Mouse (Mus musculus): Measurements from ENCODE around the gene Ubald2.
A peak's percentile ranks its signal among the peaks of the same experiment; 100 is the strongest.

Ubald2 gene

DNA sequence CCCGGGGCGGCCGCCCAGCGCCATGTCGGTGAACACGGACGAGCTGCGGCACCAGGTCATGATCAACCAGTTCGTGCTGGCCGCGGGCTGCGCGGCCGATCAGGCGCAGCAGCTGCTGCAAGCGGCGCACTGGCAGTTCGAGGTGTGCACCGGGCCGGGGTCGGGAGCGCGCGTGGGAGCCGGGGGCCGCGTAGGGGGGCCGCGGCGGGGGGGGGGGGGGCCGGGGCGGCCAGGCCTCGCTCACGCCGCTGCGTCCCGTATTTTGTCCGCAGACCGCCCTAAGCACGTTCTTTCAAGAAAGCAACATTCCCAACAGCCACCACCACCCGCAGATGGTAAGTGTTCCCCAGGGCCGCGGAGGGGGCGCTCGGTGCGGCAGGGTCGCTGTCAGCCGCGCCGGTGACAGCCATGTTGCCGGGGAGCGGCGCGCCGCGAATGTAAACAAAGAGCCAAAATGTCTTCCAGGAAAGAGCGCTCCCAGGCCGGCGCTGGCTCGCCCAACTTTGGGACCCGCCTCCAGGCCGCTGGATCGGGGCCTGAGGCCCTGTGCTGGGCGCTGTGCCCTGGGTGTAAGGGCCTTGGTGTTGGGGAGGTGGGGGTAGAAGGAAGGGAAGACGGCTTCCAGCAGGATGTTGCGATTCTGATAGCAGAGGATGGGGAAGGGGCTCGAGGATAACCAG lies 533 bp downstream of the Ubald2 start:
- DNase-seq (ENCODE audit: low read depth), result peak; percentile 52

DNA sequence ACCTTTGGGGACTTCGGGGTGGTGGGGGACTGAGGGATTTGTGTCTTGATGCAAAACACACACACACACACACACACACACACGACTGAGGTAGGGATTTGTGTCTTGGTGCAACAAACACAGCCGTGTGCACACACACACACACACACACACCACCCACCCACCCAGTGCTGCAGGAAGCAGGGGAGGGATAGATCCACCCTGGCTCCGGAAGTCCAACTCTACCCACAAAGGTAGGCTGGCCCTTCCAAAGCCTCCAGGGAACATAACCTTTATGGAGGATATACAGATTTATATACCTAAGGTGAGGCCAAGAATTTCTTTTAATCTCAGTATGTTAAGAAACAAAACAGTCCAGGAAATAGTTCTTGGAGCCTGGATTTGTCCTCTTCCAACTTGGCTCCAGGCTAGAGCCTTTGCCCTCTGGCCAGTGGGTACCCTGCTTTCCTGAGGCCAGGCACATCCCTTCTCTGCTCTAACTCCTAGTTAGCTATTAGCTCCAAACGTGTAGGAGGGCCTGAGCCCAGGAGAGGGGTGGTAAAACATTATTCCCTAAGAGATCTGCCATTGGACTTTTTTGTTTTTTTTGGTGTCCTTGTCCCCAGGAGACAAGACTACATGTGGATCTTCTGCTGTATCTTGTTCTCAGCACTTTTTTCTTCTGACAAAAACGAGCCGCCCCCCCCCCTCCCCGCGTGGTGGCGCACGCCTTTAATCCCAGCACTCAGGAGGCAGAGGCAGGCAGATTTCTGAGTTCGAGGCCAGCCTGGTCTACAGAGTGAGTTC lies 1.3 kb downstream of the Ubald2 start:
- peak; percentile 49 for DNase-seq (ENCODE audit: low read depth)

DNA sequence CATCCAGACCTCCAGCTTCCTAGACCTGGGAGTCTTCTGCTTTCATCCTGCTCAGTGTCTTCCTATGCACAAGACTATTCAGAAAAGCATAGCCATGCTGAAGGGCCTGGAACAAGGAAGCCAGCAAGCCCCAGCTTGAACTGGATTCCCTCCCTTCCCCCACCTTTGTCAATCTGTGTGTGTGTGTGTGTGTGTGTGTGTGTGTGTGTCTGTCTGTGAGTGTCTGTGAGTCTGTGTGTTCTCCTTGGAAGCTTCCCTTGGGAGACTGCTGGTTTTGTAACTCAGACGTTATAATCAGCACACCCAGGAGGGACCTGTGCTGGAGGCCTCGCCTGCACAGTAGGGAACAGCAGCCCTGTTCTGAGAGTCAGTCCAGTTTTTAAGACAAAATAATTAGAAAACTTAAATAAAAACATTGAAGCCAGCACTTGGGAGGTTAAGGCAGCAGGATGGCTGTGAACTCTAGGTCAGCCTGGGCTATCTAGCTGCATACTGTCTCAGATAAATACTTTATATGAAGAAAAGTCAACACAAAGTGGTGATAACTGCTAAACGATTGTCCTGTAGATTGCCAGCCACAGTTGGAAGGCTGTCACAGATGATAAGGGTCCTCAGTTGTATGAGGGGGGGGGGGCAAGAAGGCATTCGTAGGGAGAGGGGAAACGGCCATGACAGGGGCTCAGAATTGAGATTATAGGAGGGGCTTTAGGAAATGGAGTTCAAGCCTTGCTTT lies 2.3 kb downstream of the Ubald2 start:
- DNase-seq (ENCODE audit: low read depth), result peak; percentile 31

DNA sequence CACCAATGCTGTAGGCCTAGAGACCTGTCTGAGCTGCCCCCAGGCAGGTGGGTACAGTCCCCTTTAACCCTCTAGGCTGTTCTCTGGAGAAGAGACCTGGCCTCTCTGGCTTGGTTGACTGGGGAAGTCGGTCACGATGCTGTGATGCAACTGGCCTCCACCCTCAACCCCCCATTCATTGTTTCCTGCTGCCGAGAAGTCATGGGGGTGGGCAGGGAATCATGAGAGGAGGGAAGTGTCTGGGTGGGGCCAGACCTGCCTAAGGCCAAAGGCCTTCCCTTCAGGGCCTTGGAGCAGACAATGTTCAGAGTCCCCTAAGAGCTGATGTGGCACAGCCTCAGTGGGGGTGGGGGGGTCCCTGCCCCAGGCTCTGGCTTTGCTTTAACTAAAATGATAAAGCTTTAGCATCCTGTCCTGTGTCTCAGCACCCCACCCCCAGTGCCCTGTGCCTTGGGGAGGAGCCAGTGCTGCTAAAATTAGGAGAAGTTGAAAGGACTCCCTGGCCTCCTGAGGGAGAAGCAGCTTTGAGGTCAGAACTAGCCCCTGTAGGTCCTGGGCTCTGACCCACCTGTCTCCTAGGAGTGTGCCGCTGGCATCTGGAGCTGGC lies 2.9 kb downstream of the Ubald2 start:
- peak; percentile 88 for DNase-seq (ENCODE audit: low read depth)

DNA sequence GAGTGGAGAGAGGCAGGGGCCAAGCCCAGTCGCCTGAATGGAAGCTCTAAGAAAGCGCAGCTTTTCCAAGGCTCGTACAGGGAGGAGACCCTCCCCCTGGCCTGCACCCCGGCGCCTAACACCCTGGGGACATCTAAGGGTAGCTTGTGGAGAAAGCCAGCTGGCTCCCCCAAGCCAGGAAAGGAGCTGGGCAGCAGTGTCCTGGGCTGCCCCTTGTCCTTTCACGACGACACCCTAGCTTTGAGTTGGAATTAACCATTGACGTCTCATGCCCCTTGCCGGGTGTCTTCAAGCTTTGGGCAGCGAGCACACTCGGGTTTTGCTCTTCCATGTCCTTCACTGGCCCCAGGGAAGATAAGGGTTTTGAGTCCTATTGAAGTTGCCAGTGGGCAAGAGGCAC lies 3.6 kb downstream of the Ubald2 start:
- DNase-seq (ENCODE audit: low read depth), result no peak

DNA sequence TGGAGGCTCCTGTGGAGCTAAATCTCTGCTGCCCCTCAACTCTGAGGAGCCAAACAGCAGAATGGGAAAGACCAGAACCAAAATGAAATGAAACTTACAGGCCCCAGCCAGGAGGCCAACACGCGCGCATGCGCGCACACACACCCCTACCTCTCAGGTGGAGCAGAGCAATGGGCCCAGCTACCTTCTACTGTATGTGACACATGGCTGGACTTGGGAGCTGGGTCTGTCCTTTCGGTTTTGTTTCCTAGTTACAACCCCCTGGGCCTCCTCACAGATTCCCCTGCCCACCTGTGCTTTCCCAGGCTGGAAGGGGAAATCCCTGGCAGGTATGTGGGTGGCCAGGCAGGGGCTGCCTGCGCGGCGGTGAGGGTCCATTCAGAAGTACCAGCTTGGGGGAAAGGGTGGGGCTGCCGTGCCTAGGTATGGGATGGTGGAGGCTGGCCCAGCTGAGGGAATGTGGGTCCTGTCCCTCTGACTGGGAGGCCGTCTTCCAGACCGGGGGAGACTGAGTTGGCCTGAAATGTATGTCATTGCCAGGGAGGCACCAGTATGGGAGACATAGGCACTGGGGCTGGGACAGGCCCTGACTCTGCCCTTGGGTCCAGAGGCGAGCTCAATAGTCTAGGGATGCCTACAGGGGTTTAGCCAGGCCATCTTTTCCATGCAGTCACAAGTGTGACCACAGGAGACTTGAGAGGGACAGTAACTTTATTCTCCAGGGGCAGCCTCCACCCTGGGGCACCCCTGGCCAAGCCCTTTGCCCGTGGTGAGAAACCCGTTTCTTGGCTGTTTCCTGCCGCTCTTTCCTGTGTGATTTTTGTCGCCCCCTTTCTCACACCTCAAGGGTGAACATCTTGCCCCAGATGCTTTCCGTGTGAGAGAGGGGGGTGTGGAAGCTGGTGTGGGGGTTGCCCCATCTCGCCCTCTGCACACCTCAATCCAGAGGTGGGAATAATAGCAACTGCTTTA lies 5.7 kb downstream of the Ubald2 start:
- no peak for DNase-seq (ENCODE audit: low read depth)

DNA sequence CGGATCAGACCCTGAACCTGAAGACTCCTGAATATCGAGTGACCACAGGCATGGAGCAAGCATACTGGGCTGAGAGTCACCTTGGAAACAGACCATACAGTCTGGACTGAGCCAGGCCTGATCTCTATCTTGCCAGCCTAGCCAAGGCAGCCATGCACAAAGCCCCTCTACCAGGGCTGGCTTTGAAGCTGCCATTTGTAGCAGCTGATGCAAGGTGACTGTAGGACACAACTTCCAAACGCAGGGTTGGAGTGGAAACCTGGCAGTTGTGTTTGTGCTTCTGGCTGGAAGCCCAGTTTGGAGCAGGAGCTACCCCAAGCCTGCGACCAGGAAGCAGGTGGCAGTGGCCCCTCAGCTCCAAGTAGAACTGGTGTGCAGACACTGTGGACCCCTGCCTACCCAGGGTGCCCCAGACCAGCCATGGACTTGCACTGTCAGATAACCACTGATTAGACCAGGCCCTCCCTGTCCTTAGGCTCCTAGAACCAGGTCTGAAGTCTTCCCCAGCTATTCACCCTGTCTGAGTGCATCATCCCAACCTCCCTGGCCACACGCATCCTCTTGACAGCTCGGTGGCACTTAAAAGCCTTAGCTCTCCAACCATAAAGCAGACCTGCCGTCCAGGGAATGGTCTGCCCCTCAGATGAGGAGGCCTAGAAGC lies 6.6 kb downstream of the Ubald2 start:
- DNase-seq (ENCODE audit: low read depth), result no peak

DNA sequence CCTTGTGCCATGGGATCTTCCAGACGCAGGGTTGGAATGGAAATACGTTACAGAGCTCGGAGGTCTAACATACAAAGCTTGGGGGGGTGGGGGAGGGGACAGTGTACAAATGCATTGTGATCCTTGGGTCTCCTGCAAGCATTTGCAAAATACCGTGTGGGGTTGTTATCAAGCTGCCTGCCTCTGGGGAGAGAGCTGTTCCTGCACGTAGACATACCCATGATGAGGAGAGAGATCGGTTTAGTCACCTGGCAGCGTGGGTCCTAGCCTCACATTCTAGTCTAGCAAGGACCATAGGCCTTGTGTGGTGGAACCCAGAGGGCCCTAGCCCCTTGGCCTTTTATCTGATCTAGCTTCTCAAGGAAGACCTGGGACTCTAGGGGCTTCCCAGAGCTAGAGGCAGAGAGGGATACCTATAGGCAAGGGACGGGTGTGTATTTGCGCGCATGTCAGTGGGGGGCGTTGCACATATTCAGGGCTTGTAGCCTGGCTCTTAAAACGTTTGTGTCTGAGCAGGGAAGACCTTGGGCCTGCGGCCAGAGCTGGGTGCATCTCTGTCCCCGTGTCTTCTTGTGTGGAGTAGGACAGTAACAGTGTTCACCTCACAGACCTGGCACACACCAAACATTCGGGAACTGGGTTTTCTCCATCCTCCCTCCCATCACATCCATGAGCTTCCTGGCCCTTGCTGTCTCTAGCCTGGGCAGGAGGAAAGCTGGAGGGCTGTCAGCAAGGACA lies 8.4 kb downstream of the Ubald2 start:
- DNase-seq (ENCODE audit: low read depth), result no peak

DNA sequence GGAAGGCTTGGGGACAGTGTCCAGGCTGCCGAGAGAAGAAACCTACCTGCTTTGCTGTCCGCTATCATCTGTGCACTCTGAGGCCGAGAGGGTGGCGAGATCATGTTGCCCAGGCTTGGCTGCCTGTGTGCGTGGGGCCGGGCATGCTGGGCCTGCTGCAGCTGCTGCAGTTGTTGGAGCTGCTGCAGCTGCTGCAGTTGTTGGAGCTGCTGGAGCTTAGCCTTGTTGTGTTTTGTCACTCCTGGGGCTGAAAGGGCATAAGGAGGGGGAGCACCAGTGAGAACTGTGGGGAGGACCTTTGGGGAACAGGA lies 8.9 kb downstream of the Ubald2 start:
- no peak for DNase-seq (ENCODE audit: low read depth)

DNA sequence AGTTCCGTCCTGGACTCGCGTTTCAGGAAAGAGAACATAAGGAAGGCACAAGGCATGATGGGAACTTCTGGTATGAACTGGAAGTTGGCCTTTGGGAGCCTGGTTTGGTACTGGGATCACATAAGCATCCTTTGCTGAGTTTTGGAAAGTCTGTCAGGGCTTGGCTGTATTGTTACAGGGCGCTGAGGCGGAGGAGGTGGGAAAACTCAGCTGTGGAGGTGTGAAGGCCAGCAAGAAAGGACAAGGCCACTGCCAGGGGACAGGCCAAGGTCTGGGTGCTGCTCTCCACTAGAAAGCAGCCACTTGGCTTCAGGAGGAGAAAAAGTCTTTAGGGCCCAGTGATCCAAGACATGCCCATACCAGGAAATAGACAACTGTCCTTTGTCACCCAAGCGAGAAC lies 9.4 kb downstream of the Ubald2 start:
- no peak for DNase-seq (ENCODE audit: low read depth)

DNA sequence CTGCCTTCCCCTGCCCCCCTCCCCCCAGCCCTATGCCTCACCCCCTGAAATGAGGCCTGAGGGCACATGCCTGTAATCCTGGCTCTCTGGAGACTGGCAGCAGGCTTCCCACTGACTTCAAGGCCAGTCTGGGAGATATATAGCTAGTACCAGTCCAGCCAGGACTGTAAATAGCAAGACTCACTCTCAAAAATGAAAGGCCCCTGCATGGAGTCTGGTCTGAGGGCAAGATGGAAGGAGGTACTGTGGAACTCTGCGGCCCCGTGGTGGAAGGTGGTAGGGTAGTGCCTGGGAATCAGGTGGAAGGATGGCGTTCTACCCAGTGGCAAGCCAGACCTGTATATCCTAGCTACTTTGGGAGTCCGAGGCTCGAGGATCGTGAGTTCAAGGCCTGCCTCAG lies 10.0 kb downstream of the Ubald2 start:
- DNase-seq (ENCODE audit: low read depth), result no peak

DNA sequence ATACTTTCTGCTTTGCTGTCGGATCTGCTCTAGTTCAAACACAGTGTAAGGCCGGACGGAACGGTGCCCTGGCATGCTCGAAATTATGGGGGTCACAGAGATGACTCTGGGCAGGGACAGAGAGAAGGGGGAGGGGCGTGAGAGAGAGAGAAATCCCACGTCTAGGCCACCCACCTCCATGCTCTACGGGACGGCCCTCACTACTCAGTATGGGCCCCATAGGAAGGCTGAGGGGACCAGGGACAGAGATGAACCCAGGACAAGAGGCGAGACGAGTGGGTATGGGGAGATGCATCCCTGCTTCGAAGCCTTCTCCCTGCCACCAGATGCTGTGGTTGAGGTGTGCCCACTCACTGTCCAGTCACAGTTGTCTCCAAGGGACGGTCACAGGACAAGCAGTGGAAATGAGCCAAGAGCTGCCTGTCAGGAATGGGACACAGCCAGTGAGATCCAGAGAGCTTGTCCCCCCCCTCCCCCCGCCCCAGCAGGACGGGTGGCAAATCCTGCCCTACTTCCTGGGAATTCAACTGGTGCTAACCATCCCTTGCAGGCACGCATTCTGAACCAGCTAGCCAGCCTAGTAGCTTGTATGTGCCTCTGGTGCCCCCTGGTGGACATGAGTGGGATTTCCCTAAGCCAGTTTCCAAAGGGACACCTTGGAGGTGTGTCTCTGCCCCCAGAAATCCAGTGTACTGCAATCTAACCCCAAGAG lies 11.9 kb downstream of the Ubald2 start:
- peak; percentile 87 for DNase-seq (ENCODE audit: low read depth)

DNA sequence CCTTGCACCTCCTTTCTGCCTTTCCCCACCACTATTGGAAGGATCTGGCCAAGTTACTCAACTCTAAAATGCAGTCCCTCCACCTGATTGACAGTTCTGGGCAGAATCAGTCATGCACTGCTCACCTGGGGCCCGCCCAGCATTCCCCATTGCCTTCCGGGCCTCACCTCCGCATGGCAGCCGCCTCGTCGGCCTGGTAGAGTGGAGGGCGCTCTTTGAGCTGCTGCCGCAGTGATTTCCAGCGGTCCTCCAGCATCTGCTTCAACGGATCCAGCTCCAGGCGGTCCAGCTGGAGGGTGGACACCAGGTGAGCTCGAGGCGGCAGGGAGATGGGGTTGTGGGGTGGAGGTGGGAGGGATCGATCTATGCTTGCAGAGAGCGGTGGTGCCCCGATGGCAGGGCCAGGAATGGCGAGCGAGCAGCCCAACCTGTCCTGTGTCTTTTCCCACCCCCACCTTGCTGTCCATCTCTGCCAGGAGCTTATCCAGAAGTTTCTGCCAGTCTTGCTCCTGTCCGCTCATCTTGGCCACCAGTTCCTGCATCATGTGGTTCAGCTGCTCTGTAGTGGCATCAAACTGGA lies 12.5 kb downstream of the Ubald2 start:
- DNase-seq (ENCODE audit: low read depth), result no peak

DNA sequence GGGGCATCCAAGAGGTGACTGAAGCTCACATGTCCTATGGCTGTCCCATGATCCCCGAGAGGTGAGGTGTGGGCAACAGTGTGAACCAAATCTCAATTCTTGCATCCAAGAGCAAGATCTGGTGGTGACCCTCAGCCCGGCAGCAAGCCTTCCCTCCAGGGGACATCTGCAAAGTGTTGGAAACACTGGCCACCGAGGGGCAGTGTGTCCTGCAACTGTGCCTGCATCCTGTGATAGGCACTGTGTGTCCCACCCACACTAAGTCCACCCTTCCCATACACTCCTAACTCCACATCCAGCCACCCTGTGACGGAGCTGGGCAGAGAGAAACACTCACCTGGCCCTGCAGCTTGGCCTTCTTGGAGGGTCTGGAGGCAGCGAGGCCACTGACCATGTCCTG lies 13.9 kb downstream of the Ubald2 start:
- DNase-seq (ENCODE audit: low read depth), result no peak

DNA sequence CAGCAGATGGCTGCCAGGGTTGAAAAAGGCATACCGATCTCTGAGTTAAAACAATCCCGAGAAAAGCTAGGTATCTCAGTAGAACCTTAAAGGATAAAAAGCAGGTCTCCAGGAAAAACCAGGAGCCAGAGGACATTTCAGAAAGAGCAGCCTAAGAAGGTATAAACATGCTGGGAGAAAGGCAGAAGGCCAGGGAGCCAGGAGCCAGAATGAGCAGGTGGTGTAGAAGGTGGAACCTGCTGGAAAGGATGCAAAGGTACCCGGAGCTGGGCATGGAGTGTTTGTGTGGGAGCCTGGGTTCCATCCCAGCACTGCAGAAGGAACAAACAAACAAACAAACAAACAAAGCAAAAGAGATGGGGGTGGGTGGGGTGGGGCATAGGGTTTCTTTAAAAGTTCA lies 15.4 kb downstream of the Ubald2 start:
- DNase-seq (ENCODE audit: low read depth), result no peak

DNA sequence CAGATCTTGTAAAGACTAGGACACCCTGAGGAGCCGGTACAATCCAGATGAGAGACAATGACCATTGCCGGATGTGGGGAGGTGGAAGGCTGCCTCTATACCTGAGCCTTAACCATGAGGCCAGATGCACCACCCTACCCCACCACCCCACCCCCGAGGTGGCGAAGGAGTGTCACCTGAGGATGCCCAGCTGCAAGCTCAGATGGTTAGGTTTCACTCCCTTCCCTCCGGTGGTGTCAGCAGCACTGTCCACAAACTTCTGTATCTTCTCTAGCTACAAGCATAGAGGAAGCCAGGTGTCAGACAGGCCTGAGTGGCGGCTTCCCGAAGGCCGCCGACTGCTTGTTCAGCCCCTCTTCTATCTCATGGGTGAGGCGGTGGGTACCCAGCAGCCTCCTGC lies 20.0 kb downstream of the Ubald2 start:
- DNase-seq (ENCODE audit: low read depth), result no peak

DNA sequence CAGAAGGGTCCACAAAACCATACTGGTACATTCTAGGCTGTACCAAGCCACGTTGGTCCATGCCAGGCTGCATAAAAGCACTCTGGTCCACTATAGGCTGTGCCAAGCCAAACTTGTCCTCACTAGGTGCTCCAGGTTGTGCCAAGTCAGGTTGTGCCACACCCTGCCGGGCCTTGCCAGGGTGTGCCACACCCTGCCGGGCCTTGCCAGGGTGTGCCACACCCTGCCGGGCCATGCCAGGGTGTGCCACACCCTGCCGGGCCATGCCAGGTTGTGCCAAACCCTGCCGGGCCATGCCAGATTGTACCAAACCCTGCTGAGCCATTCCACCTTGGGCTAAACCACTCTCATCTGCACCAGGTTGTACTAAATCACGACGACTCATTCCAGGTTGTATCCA lies 22.3 kb downstream of the Ubald2 start:
- no peak for DNase-seq (ENCODE audit: low read depth)

DNA sequence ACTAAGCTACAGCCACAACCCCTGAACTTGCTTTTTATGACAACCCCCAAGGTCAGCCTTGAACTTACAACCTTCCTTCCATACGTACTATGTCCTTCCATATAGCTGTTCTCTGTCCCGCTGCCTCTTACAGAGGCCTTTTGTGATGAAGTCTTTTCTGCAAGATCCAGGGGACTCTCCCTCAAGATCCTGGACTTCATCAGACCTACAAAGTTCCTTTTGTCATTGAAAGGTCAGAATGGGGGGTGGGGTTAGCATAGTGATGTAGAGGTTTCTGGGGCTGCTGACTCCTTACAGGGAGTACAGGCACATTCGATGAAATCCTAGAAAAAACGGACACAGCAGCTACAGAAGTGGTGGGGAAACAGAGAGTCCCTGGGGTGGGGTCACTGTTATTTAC lies 25.9 kb downstream of the Ubald2 start:
- DNase-seq (ENCODE audit: low read depth), result no peak

DNA sequence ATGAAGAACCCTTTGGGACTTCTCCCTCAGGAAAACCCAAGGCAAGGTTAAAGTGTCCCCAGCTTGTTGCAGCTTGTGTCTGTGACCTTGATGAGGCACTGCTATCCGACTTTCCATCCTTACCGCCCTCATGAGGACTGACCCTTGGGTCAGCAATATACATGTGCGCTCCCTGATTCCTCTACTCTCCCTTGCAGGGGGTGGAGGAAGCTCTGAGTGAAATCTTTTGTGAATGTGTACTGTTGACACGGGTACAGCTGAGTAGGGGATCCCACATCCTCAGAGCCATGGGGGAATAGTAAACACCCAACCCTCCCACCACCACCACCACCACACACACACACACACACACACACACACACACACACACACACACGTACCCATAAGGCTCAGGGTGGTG lies 29.4 kb downstream of the Ubald2 start:
- no peak for DNase-seq (ENCODE audit: low read depth)

Measured in 416B (cell line).